Mouse (Mus musculus) embryonic fibroblast, embryonic 13.5 days (primary cell): ENCODE data around the gene Emb.

Source experiments
- CTCF ChIP-seq: IDR thresholded peaks from 2 replicates; pipeline ENCODE4 v1.5.1; 2011; ENCODE audit warnings: mild to moderate bottlenecking, control low read depth, low read length, moderate library complexity, borderline replicate concordance; ENCODE audit not compliant: insufficient read depth
- POLR2A ChIP-seq: IDR thresholded peaks from 2 replicates; pipeline ENCODE4 v1.6.1; 2011; ENCODE audit warnings: low read depth, mild to moderate bottlenecking, control low read depth, low read length, moderate library complexity

DNA sequence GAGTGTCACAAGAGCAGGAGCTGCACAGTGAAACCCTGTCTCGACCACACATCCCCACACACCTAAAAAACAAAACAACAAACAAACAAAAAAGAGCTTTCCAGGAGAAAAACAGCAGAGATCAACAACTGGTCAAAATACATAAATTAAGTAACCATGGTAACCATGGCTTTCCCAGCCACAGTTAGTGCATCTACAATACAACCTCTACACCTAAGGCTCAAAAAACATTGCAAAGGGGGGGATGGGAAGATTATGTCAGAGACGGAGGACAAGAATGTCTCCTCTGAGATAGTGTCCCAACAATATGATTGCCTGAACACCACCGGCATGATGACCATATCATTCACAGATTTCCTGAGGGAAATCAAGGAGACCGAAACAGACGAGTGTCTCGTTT is 23.0 kb upstream of the Emb start:
- TF ChIP-seq POLR2A (no peak), CTCF (no peak)
